Mouse (Mus musculus): Measurements from ENCODE around the gene Klk10.

GRCm38 (mm10) chr7:43821581-43821980, 40.7 kb downstream of the Klk10 start:
- TF ChIP-seq GATA1 (IDR thresholded peaks at IDR 0.05; ENCODE audit: borderline replicate concordance, low read length), result no peak
- no peak for TF ChIP-seq FLI1 (IDR thresholded peaks at IDR 0.05; ENCODE audit: low read length)

All from megakaryocyte, embryonic 14.5 days (primary cell).